Comparison of ENCODE assay signal across 31 mouse cellular contexts in the genomic region with DNA sequence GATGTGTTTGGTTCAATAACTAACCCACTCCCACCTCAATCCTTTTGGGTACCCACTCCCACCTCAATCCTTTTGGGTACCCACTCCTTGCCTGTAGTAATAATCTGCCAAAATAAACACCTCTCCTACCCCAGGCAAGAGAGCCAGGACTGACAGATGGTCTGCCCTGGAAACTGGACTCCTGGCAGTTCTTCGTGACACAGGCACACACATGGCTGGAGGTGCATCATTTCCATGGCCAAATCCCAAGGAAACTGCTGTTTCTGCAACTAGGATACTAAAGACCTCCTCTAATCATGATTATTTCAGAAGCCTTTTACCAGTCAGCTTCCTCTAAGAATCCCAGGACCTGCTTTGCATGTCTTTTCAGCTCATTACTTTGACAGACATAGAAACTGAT.
DNase-seq lines count a peak whose midpoint lies in the region; ATAC-seq and TF ChIP-seq lines count a peak whose summit lies in the region.
"Had no signal": no experiment of that assay in that cellular context is flagged by ENCODE, and none has a peak within 500 bp of the region (broad histone marks: within the 10 kb centered on the region; RNA-seq: fewer than 3 reads in every experiment).

No protein-coding gene starts in this region.

- H3K36me3 ChIP-seq in midbrain, postnatal 0 days (ENCODE audit: insufficient read depth, low read length): no peaks in the 10 kb centered on the region
- H3K36me3 ChIP-seq in midbrain, embryonic 15.5 days (replicated peaks): no peaks in the 10 kb centered on the region
- H3K36me3 ChIP-seq: embryonic facial prominence, embryonic 13.5 days; hindbrain, embryonic 15.5 days; intestine, embryonic 15.5 days; limb, embryonic 13.5 days; lung, embryonic 15.5 days; neural tube, embryonic 13.5 days had no signal

- H3K27me3 ChIP-seq in midbrain, postnatal 0 days (ENCODE audit: insufficient read depth, low read length): no peaks in the 10 kb centered on the region
- no peaks in the 10 kb centered on the region for H3K27me3 ChIP-seq in midbrain, embryonic 15.5 days (replicated peaks)
- H3K27me3 ChIP-seq: embryonic facial prominence, embryonic 13.5 days; hindbrain, embryonic 15.5 days; intestine, embryonic 15.5 days; limb, embryonic 13.5 days; lung, embryonic 15.5 days; neural tube, embryonic 13.5 days had no signal

- H3K4me3 ChIP-seq in midbrain, postnatal 0 days (ENCODE audit: low read depth, low read length): no peak overlapping the region
- no peak overlapping the region for H3K4me3 ChIP-seq in midbrain, embryonic 15.5 days
- H3K4me3 ChIP-seq: embryonic facial prominence, embryonic 13.5 days; erythroblast, embryonic 14.5 days; hindbrain, embryonic 15.5 days; intestine, embryonic 15.5 days; limb, embryonic 13.5 days; lung, embryonic 15.5 days; neural tube, embryonic 13.5 days had no signal

- H3K9ac ChIP-seq in midbrain, postnatal 0 days (replicated peaks; ENCODE audit: low read length, poor library complexity, severe bottlenecking): no peak overlapping the region
- no peak overlapping the region for H3K9ac ChIP-seq in midbrain, embryonic 15.5 days
- H3K9ac ChIP-seq: embryonic facial prominence, embryonic 13.5 days; hindbrain, embryonic 15.5 days; intestine, embryonic 15.5 days; limb, embryonic 13.5 days; lung, embryonic 15.5 days; neural tube, embryonic 13.5 days had no signal

- no peaks in the 10 kb centered on the region for H3K9me3 ChIP-seq in midbrain, postnatal 0 days (ENCODE audit: low read length)
- H3K9me3 ChIP-seq in midbrain, embryonic 15.5 days: no peaks in the 10 kb centered on the region
- H3K9me3 ChIP-seq: embryonic facial prominence, embryonic 13.5 days; hindbrain, embryonic 15.5 days; intestine, embryonic 15.5 days; limb, embryonic 13.5 days; lung, embryonic 15.5 days; neural tube, embryonic 13.5 days had no signal

- TF ChIP-seq CTCF in midbrain, postnatal 0 days (IDR thresholded peaks at IDR 0.05): no peak

- H3K27ac ChIP-seq in midbrain, postnatal 0 days (ENCODE audit: low read depth, low read length): no peak overlapping the region
- H3K27ac ChIP-seq in midbrain, embryonic 15.5 days: no peak overlapping the region
- H3K27ac ChIP-seq: embryonic facial prominence, embryonic 13.5 days; hindbrain, embryonic 15.5 days; intestine, embryonic 15.5 days; kidney, postnatal 0 days; limb, embryonic 13.5 days; lung, embryonic 15.5 days; neural tube, embryonic 13.5 days; stomach, postnatal 0 days had no signal

- no peaks in the 10 kb centered on the region for H3K4me1 ChIP-seq in midbrain, postnatal 0 days (ENCODE audit: insufficient read depth, low read length)
- no peaks in the 10 kb centered on the region for H3K4me1 ChIP-seq in midbrain, embryonic 15.5 days
- H3K4me1 ChIP-seq: embryonic facial prominence, embryonic 13.5 days; hindbrain, embryonic 15.5 days; intestine, embryonic 15.5 days; limb, embryonic 13.5 days; lung, embryonic 15.5 days; neural tube, embryonic 13.5 days had no signal

- whole genome bisulfite sequencing in midbrain, postnatal 0 days: 72% methylated on average over 1 of the region's 1 CpGs
- 58% methylated on average over 1 of the region's 1 CpGs for WGBS in midbrain, embryonic 15.5 days

- no peak for ATAC-seq in midbrain, postnatal 0 days (ENCODE audit: low FRiP score)
- no peak for ATAC-seq in midbrain, embryonic 15.5 days (replicated peaks)
- ATAC-seq in erythroblast, adult 5-6 weeks (replicated peaks; ENCODE audit: low FRiP score, poor library complexity, severe bottlenecking): no peak
- ATAC-seq in frontal cortex, adult (ENCODE audit: low TSS enrichment): no peak
- ATAC-seq: forebrain, embryonic 16.5 days; intestine, embryonic 15.5 days had no signal

- intact Hi-C loops in gastrocnemius, postnatal 36 days (cut with DNase I): no loop called here

- H3K4me2 ChIP-seq in midbrain, postnatal 0 days (ENCODE audit: low read depth, low read length, poor library complexity, severe bottlenecking): no peak overlapping the region
- H3K4me2 ChIP-seq in midbrain, embryonic 15.5 days: no peak overlapping the region
- H3K4me2 ChIP-seq: embryonic facial prominence, embryonic 13.5 days; heart, embryonic 11.5 days; hindbrain, embryonic 15.5 days; intestine, embryonic 15.5 days; limb, embryonic 13.5 days; liver, embryonic 11.5 days; lung, embryonic 15.5 days; midbrain, embryonic 11.5 days; neural tube, embryonic 13.5 days had no signal

- DNase-seq in midbrain, postnatal 0 days (ENCODE audit: low spot score): peak; percentile 27
- peak; percentile 68 to 81 for DNase-seq in cerebellum, adult 18-20 months
- DNase-seq in cerebellum, postnatal 10 days: peak; percentile 80 to 88
- no peak for DNase-seq in gastrocnemius, postnatal 36 days
- DNase-seq: B cell, adult 2 months; embryo, embryonic 11 days; gastrocnemius, postnatal 10 days; heart, adult 18-20 months; heart, postnatal 4 days; kidney, adult 2 months; kidney, postnatal 4 days; lung, postnatal 36 days; right cerebral cortex, postnatal 4 days; thymus, adult 18-20 months; thymus, postnatal 25 days had no signal

Comparison
In these comparisons a context has a peak if more than half of its experiments do, and no peak if none do; other contexts are left out.
1. DNase-seq: peak in midbrain, postnatal 0 days (single experiment), cerebellum, adult 18-20 months (2 of 2) and cerebellum, postnatal 10 days (2 of 2); none in gastrocnemius, postnatal 36 days (0 of 2).